Mouse (Mus musculus) brain, embryonic 14.5 days (tissue): Measurements from ENCODE around the gene Tmprss7.

ENCODE experiments used
- CTCF ChIP-seq: fragments of 200-500 bp; IDR thresholded peaks from 2 replicates; pipeline ENCODE4 v1.5.1; 2012; ENCODE audit warnings: inconsistent platforms, mild to moderate bottlenecking, moderate library complexity, borderline replicate concordance; ENCODE audit not compliant: insufficient read depth, insufficient read length; ENCODE audit errors: extremely low read depth
- POLR2A ChIP-seq: fragments of 200-500 bp; IDR thresholded peaks from 2 replicates; pipeline ENCODE4 v1.6.1; 2012; ENCODE audit warnings: mild to moderate bottlenecking, inconsistent platforms, borderline replicate concordance; ENCODE audit not compliant: poor library complexity, insufficient read depth, insufficient read length, severe bottlenecking; ENCODE audit errors: extremely low read depth

DNA sequence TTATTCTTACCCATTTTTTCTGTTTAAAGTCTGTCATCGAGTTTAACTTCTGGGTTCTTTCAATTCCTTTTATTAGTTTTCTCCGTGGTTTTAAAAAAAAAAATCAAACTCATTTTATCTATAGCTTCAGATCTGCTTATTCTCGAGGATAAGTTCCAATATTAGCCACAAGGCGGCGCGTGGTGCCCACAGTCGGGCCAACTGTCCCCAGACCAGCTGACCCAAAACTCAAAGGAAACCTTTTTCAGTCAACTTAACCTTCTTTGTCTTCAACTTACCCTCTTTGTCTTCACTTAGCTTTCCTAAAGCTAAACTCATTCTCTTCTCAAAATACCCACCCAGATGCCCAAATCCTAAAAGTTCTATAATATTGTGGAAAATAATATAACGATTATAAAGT, 8.6 kb downstream of the Tmprss7 start:
- TF ChIP-seq CTCF (peak; percentile 85), POLR2A (no peak)
